Mouse (Mus musculus) gastrocnemius, postnatal 4 days (tissue): ENCODE results near the gene Opa3. TPM values are rescaled to one million over a fixed set of nuclear protein-coding genes. Genes with fewer than 3 reads are reported as not detected.
A peak's percentile ranks its signal among the peaks of the same experiment; 100 is the strongest.

Experiments used
- DNase-seq, 2 experiments: peaks; one replicate each; pipeline ENCODE4 v3.0.0; 2021 to 2022; ENCODE audit warnings: low spot score in 2 of 2, mixed read lengths in 2 of 2
- long read RNA-seq, 2 experiments: library from polyadenylated mRNA; stranded (forward); transcript quantifications; one replicate each; pipeline ENCODE4 v2.0.0; 2021
- total RNA-seq, 2 experiments: library from RNA; stranded (reverse); gene quantifications; 2 replicates each; pipeline ENCODE4 v1.2.3; 2021

Opa3 gene
- total RNA-seq: 10 to 100 TPM; 30.7 to 31.3 TPM
- long read RNA-seq, experiment 1, transcript Opa3-201 (2 exons, 3,366 nt): major isoform, 72 of 84 reads
- long read RNA-seq, experiment 1, partial matches to known transcripts: 11 of 84 reads
- long read RNA-seq, experiment 1, other reads (novel, unspliced or antisense): 1 of 84 reads
- long read RNA-seq, experiment 2, transcript Opa3-201 (2 exons, 3,366 nt): major isoform, 94 of 109 reads
- long read RNA-seq, experiment 2, partial matches to known transcripts: 13 of 109 reads
- long read RNA-seq, experiment 2, other reads (novel, unspliced or antisense): 0 of 109 reads

GRCm38 (mm10) chr7:19227883-19228792, at the start of gene Opa3:
Gene Opa3, plus strand, starts transcription at chr7:19228334.
- peak; percentile 95 to 99 for DNase-seq

GRCm38 (mm10) chr7:19178443-19179092, 49.6 kb upstream of the Opa3 start:
- peak in 1 of 2 experiments; percentile 60 for DNase-seq

- DNase-seq: peak in 1 of 2 experiments; percentile 65
Observed at GRCm38 (mm10) chr7:19179173-19179572, 49.0 kb upstream of the Opa3 start.

GRCm38 (mm10) chr7:19179936-19180335, 48.2 kb upstream of the Opa3 start:
- no peak for DNase-seq

GRCm38 (mm10) chr7:19180862-19181429, 47.2 kb upstream of the Opa3 start:
- DNase-seq: no peak

- DNase-seq: peak in 1 of 2 experiments; percentile 45
Observed at GRCm38 (mm10) chr7:19184250-19184649, 43.9 kb upstream of the Opa3 start.

GRCm38 (mm10) chr7:19184758-19185157, 43.4 kb upstream of the Opa3 start:
- no peak for DNase-seq

- no peak for DNase-seq
Observed at GRCm38 (mm10) chr7:19194676-19195075, 33.5 kb upstream of the Opa3 start.

GRCm38 (mm10) chr7:19196676-19197075, 31.5 kb upstream of the Opa3 start:
- no peak for DNase-seq

GRCm38 (mm10) chr7:19197985-19198384, 30.1 kb upstream of the Opa3 start:
- DNase-seq: no peak

GRCm38 (mm10) chr7:19201660-19202059, 26.5 kb upstream of the Opa3 start:
- DNase-seq: no peak

- DNase-seq: no peak
Observed at GRCm38 (mm10) chr7:19202065-19202850, 25.9 kb upstream of the Opa3 start.

GRCm38 (mm10) chr7:19208201-19208910, 19.8 kb upstream of the Opa3 start:
- no peak for DNase-seq

GRCm38 (mm10) chr7:19208944-19209472, 19.1 kb upstream of the Opa3 start:
- peak in 1 of 2 experiments; percentile 48 for DNase-seq

- no peak for DNase-seq
Observed at GRCm38 (mm10) chr7:19209494-19209893, 18.6 kb upstream of the Opa3 start.

- DNase-seq: no peak
Observed at GRCm38 (mm10) chr7:19210010-19210409, 18.1 kb upstream of the Opa3 start.

GRCm38 (mm10) chr7:19211041-19211675, 17.0 kb upstream of the Opa3 start:
- DNase-seq: no peak

- no peak for DNase-seq
Observed at GRCm38 (mm10) chr7:19211996-19212755, 16.0 kb upstream of the Opa3 start, which contains the start of gene Gpr4. Gene Gpr4, plus strand, starts transcription at chr7:19212538.
